Mouse (Mus musculus): ENCODE measurements around the gene Tnip1.

- TF ChIP-seq EP300 (IDR thresholded peaks at IDR 0.05) (no peak), CTCF (IDR thresholded peaks at IDR 0.05) (no peak)
Measured at GRCm38 (mm10) chr11:54928219-54928618, 34.5 kb downstream of the Tnip1 start.

All from lung, postnatal 0 days (tissue).